Mouse (Mus musculus) forebrain, embryonic 16.5 days (tissue): ENCODE measurements at regions not wholly inside any gene's neighbourhood (a gene's known extent, or its start where the extent isn't known, plus 50 kb on each side); places are given as distances from the start of the nearest gene placed in this dataset.

Source experiments
- ATAC-seq: fragments of 200-750 bp; cut with Nextera tagmentation; 2 replicates; pipeline ENCODE4 v1.8.0; 2017; ENCODE audit warnings: mild to moderate bottlenecking, moderate library complexity
- H3K27ac ChIP-seq: fragments of 300-500 bp; sonication (generic); 2 replicates; pipeline ENCODE4 v1.5.1; 2014; ENCODE audit warnings: low read length, control low read depth
- H3K27me3 ChIP-seq: fragments of 300-500 bp; sonication (generic); replicated peaks from 2 replicates; pipeline ENCODE4 v1.6.1; 2014; ENCODE audit warnings: low read length; ENCODE audit not compliant: control insufficient read depth, insufficient read depth
- H3K36me3 ChIP-seq: fragments of 300-500 bp; sonication (generic); 2 replicates; pipeline ENCODE4 v1.6.1; 2014; ENCODE audit not compliant: control insufficient read depth, insufficient read depth
- H3K4me1 ChIP-seq: fragments of 300-500 bp; sonication (generic); replicated peaks from 2 replicates; pipeline ENCODE4 v1.6.1; 2014; ENCODE audit warnings: low read length; ENCODE audit not compliant: control insufficient read depth, insufficient read depth
- H3K4me2 ChIP-seq: fragments of 300-500 bp; sonication (generic); 2 replicates; pipeline ENCODE4 v1.6.1; 2014; ENCODE audit warnings: mild to moderate bottlenecking, low read length, control low read depth
- H3K4me3 ChIP-seq: fragments of 300-500 bp; sonication (generic); replicated peaks from 2 replicates; pipeline ENCODE4 v1.5.1; 2014; ENCODE audit warnings: mild to moderate bottlenecking, low read length, control low read depth
- H3K9ac ChIP-seq: fragments of 300-500 bp; sonication (generic); replicated peaks from 2 replicates; pipeline ENCODE4 v1.6.1; 2014; ENCODE audit warnings: low read depth, low read length, control low read depth
- H3K9me3 ChIP-seq: fragments of 300-500 bp; sonication (generic); 2 replicates; pipeline ENCODE4 v1.6.1; 2016; ENCODE audit warnings: low read length; ENCODE audit not compliant: control insufficient read depth
- WGBS: fragments of 180-500 bp; shearing (Covaris S2); extraction: QIAGEN DNeasy Blood & Tissue Kit; methylation state at CpG from one replicate; pipeline ENCODE4 v1.1.7; 2014; 5-methylcytosine and 5-hydroxymethylcytosine counted together

DNA sequence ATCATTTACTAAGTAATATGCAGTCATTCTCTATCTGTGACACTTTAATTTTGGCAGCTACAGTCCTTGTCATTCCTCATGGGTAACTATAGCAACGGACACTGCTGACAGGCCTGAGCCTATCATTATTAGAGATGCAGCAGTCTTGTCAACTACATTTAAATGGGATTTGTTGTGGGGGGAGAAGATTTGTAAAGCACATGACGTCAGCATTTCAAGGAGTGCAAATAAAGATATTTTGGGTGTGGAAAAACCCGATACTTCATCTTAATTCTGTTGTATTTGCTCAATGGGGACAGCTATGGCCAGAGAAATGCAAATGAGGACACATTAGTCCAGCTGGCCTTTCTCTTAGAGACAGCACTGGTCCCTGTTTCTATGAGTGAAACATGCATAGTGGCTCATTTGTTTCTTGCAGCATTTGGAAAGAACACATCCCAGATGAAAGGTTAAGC, 55.5 kb upstream of the Kcne4 start:
- H3K36me3 ChIP-seq: no peaks in the 10 kb centered on the region
- H3K4me1 ChIP-seq: peaks cover 8% of the 10 kb centered on the region
- H3K4me3 ChIP-seq: no peak overlapping the region
- no peak overlapping the region for H3K9ac ChIP-seq
- 22% methylated on average over 3 of the region's 3 CpGs for WGBS
- no peak overlapping the region for H3K4me2 ChIP-seq
- H3K27me3 ChIP-seq: no peaks in the 10 kb centered on the region
- H3K27ac ChIP-seq: peak overlapping the region; percentile 41; the same call in 1 of the 2 replicates
- H3K9me3 ChIP-seq: no peaks in the 10 kb centered on the region
- peak; percentile 99 for ATAC-seq
